Mouse (Mus musculus): ENCODE measurements around the gene Slc27a1. TPM values are rescaled to one million over a fixed set of nuclear protein-coding genes. Genes with fewer than 3 reads are reported as not detected.

The Slc27a1 gene
- polyA plus RNA-seq, 1 experiment = 16.4 TPM

DNA sequence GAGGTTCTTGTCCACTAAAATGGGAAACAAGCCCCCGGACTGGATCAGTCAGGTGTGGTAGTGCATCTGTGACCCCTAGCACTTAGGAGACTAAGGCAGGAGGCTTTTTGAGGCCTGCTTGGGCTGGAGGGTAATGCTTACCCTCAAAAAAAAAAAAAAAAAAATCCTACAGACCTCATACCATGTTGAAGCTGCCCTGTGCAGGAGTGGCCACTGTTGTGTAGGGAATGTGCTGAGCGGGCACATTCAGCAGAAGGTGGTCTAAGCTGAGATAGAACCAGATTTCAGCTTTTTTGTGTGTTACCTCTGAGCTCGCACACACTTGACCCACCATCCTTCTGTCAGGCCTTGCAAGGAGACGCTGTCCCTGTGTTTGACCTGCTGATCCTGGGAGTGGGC, 25.6 kb downstream of the Slc27a1 start:
- peaks cover 65% of the 10 kb centered on the region for H3K4me1 ChIP-seq
- H3K36me3 ChIP-seq (replicated peaks; ENCODE audit: low read length) = peaks cover 55% of the 10 kb centered on the region
- H3K27me3 ChIP-seq (replicated peaks) = no peaks in the 10 kb centered on the region
- H3K4me3 ChIP-seq (replicated peaks) = no peak overlapping the region
- no peaks in the 10 kb centered on the region for H3K9me3 ChIP-seq
- TF ChIP-seq GATA1 (IDR thresholded peaks at IDR 0.05; ENCODE audit: borderline replicate concordance, low read length) (no peak), FLI1 (IDR thresholded peaks at IDR 0.05; ENCODE audit: low read length) (no peak)

DNA sequence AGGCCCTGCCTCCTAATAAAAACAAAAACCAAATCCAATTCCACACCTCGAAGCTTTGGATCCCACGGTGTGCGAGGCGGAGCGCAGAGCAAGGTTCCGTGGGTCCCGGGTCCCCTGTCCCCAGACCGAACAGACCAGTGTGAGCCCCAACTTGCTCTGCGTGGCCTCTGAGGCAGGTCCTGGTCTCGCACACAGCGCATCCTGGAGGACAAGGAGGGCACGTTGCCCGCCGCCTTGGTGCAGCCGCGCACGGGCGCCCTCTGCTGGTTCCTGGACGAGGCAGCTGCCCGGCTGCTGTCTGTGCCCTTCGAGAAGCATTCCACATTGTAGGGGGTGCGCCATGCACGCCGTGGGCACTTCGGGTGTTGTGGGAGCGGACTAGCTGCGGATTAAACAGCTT, 27.2 kb downstream of the Slc27a1 start:
- Histone ChIP-seq H3K9me3 (no peaks in the 10 kb centered on the region), H3K4me1 (peaks cover 54% of the 10 kb centered on the region), H3K27me3 (replicated peaks) (no peaks in the 10 kb centered on the region), H3K4me3 (replicated peaks) (peak overlapping the region; percentile 69), H3K36me3 (replicated peaks; ENCODE audit: low read length) (peaks cover 71% of the 10 kb centered on the region)
- TF ChIP-seq FLI1 (IDR thresholded peaks at IDR 0.05; ENCODE audit: low read length) = no peak
- TF ChIP-seq GATA1 (IDR thresholded peaks at IDR 0.05; ENCODE audit: borderline replicate concordance, low read length) = no peak

DNA sequence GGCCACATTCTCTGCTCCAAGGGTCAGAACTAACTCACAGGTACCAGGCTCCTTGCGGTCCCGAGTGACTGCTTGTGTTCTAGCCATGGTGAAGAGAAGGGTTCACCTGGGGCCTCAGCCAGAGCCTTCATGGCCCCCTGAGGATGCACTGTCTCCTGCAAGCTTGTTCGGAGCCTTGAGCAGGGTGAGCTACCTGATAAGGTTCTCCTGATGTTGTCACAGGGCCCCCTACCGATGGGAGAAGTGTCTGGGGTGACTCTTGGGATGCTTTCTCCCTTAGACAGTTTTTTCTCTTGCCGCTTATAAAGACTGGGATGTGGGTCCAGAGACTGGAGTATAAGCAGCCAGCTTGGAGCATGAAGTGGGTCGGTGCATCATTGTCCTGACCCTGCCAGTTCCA, 27.7 kb downstream of the Slc27a1 start:
- Histone ChIP-seq H3K36me3 (replicated peaks; ENCODE audit: low read length) (peaks cover 72% of the 10 kb centered on the region), H3K4me1 (peaks cover 49% of the 10 kb centered on the region), H3K9me3 (no peaks in the 10 kb centered on the region), H3K27me3 (replicated peaks) (no peaks in the 10 kb centered on the region), H3K4me3 (replicated peaks) (no peak overlapping the region)
- TF ChIP-seq FLI1 (IDR thresholded peaks at IDR 0.05; ENCODE audit: low read length) (no peak), GATA1 (IDR thresholded peaks at IDR 0.05; ENCODE audit: borderline replicate concordance, low read length) (no peak)

DNA sequence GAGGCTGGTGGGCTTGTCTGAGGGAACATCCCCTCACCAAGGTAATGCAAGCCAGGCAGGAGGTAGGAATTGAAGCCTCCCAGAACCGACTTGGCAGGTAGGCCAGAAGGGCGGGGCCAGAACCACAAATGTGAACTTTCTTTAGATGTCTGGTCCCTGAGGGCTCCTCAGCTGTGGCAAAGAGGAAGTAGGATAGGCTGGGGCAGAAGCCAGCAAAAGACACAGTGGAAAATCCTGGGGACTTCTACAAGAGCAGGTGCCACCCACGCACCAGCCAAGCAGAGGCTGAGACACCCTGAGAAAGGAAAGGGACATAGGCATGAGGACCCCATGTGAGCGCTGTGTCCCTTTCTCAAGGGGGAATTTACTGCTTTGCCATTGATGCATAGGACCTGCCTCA, 28.1 kb downstream of the Slc27a1 start:
- H3K4me3 ChIP-seq (replicated peaks) = no peak overlapping the region
- no peaks in the 10 kb centered on the region for H3K27me3 ChIP-seq (replicated peaks)
- TF ChIP-seq GATA1 (IDR thresholded peaks at IDR 0.05; ENCODE audit: borderline replicate concordance, low read length) = no peak
- TF ChIP-seq FLI1 (IDR thresholded peaks at IDR 0.05; ENCODE audit: low read length) = no peak
- H3K36me3 ChIP-seq (replicated peaks; ENCODE audit: low read length) = peaks cover 73% of the 10 kb centered on the region
- H3K9me3 ChIP-seq = no peaks in the 10 kb centered on the region
- H3K4me1 ChIP-seq = peaks cover 46% of the 10 kb centered on the region

DNA sequence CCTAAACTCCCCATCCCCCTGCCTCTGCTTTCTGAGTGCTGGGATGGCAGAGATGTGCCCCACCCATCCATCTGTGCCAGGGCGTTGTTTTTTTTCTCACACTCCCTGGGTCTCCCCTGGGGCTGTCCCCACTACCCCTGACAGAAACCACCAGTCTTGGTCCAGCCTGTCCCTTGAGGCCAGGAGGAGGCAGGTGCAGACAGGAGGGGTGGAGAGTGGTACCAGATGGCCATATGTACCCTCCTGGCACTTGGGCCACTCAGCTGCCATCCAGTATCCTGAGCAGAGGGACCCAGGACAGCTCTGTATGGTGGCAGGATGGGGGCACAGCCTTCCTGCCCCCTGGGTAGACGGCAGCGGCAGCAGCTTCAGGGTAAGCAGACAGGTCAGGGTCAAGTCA, 28.8 kb downstream of the Slc27a1 start, which contains the start of gene Fam129c:
TSS of gene Fam129c (plus strand) at position 198 of the 400 bp plus-strand sequence.
- Histone ChIP-seq H3K36me3 (replicated peaks; ENCODE audit: low read length) (peaks cover 79% of the 10 kb centered on the region), H3K4me3 (replicated peaks) (no peak within 1 kb of the TSS), H3K4me1 (peaks cover 50% of the 10 kb centered on the region), H3K9me3 (no peaks in the 10 kb centered on the region), H3K27me3 (replicated peaks) (peaks cover 6% of the 10 kb centered on the region)
- TF ChIP-seq FLI1 (IDR thresholded peaks at IDR 0.05; ENCODE audit: low read length) (no peak), GATA1 (IDR thresholded peaks at IDR 0.05; ENCODE audit: borderline replicate concordance, low read length) (no peak)

DNA sequence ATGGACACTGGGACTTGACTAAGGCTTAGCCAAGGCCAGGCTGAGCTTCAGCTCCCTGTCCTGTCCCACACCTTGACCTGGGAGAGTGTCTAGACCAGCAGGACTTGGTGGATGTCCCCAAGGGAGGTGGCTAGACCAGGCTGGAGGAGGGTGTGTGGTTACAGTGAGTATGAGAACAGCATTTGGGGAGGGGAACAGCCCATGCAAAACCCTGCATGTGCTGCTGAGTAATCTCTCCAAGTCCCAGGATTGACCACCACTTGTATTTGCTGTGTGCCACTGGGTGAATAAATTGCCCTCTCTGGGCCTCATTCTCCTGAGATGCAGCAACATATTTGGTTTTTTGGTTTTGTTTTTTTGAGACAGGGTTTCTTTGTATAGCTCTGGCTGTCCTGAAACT, 29.7 kb downstream of the Slc27a1 start:
- no peak overlapping the region for H3K4me3 ChIP-seq (replicated peaks)
- no peaks in the 10 kb centered on the region for H3K9me3 ChIP-seq
- peaks cover 88% of the 10 kb centered on the region for H3K36me3 ChIP-seq (replicated peaks; ENCODE audit: low read length)
- H3K4me1 ChIP-seq = peaks cover 43% of the 10 kb centered on the region
- peaks cover 8% of the 10 kb centered on the region for H3K27me3 ChIP-seq (replicated peaks)
- TF ChIP-seq FLI1 (IDR thresholded peaks at IDR 0.05; ENCODE audit: low read length) (no peak), GATA1 (IDR thresholded peaks at IDR 0.05; ENCODE audit: borderline replicate concordance, low read length) (no peak)

DNA sequence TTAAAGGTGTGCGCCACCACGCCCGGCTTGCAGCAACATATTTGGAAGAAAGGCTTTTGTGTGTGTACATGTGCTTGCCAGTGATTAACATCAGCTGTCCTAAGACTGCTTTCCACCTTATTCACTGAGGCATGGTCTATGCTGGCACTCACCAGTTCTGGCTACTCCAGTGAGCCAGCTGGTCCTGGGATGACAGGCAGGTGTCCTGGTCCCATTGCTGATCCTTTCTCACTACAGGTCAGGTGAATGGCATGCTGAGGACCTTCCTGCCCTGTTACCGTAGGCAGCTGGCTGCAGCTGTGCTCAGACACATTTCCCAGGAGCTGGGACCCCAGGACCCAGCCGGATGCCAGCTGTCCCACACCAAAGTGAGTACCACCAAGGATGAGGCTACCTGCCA, 30.2 kb downstream of the Slc27a1 start:
- Histone ChIP-seq H3K9me3 (no peaks in the 10 kb centered on the region), H3K36me3 (replicated peaks; ENCODE audit: low read length) (peaks cover 88% of the 10 kb centered on the region), H3K4me3 (replicated peaks) (no peak overlapping the region), H3K4me1 (peaks cover 39% of the 10 kb centered on the region), H3K27me3 (replicated peaks) (peaks cover 8% of the 10 kb centered on the region)
- no peak for TF ChIP-seq GATA1 (IDR thresholded peaks at IDR 0.05; ENCODE audit: borderline replicate concordance, low read length)
- no peak for TF ChIP-seq FLI1 (IDR thresholded peaks at IDR 0.05; ENCODE audit: low read length)

DNA sequence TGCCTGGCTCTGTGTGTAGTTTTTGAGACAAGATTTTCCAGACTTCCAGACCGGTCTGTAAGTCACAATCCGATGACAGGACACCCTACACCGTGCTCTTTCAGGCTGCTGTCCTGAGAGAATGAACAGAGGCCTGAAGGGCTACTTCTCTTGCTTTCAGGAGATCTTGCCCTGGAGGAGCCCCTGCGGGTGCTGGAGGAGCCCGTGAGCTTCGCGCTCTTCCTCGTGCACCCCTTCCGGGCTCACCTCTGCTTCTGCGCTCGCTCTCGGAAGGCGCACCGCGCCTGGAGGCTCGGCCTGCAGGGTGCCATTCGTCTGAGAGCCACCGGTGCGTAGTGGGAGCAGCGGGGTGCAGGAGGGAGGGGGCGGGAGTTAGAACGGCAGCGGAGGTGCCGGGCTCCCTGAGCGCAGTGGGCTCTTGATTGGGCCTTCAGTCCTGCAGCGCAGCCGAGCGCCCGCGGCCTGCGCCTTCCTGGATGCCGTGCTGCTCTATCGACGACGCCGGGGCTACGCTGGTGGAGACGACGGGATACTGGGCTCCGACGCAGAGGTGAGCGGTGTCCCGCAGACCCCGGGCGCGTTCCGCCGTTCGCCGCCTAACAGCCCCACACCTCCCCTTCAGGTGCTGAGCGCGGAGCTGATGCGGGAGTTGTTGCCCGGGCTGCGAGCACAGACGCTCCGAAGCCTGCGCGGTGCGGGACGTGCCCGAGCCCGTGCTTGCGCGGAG, 33.4 kb downstream of the Slc27a1 start:
- TF ChIP-seq FLI1 (IDR thresholded peaks at IDR 0.05; ENCODE audit: low read length) (no peak), GATA1 (IDR thresholded peaks at IDR 0.05; ENCODE audit: borderline replicate concordance, low read length) (no peak)
- Histone ChIP-seq H3K4me3 (replicated peaks) (peak overlapping the region; percentile 23), H3K4me1 (peaks cover 8% of the 10 kb centered on the region; the same call in 1 of the 2 replicates), H3K9me3 (no peaks in the 10 kb centered on the region), H3K27me3 (replicated peaks) (peaks cover 8% of the 10 kb centered on the region), H3K36me3 (replicated peaks; ENCODE audit: low read length) (peaks cover 89% of the 10 kb centered on the region)

DNA sequence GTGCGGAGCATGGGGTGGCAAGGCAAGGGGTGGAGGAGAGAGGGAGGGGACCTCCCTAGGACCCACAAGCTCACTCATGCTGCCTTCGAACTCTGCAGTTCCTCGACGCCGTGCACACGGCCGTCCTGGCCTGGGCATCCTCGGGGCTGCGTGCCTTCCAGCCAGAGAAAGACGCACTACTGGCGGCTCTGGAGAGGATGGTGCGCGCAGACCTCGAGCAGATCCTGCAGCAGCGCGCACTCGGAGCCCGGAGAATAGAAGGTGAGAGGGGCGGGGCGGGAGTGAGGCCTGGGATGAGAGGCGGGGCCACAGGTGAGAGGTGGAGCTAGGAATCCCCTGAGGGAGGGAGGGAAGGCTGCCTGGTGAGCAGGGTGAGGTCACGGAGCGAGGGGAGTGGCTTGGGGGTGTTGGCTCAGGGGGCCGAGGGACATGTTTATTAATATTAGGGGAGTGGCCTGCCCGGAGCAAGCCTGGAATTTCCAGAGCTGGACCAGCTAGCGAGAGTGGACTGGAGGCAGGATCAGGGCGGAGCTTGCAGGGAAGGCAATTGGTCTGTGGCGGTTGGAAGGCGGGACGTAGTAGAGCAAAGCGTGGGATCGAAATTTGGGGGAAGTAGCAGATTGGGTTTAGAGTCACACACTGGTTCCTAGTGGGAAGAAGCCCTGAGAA, 34.1 kb downstream of the Slc27a1 start:
- H3K4me1 ChIP-seq = peaks cover 7% of the 10 kb centered on the region; the same call in 1 of the 2 replicates
- H3K9me3 ChIP-seq = no peaks in the 10 kb centered on the region
- TF ChIP-seq GATA1 (IDR thresholded peaks at IDR 0.05; ENCODE audit: borderline replicate concordance, low read length) (no peak), FLI1 (IDR thresholded peaks at IDR 0.05; ENCODE audit: low read length) (no peak)
- H3K27me3 ChIP-seq (replicated peaks) = peaks cover 8% of the 10 kb centered on the region
- peak overlapping the region; percentile 23 for H3K4me3 ChIP-seq (replicated peaks)
- H3K36me3 ChIP-seq (replicated peaks; ENCODE audit: low read length) = peaks cover 87% of the 10 kb centered on the region

DNA sequence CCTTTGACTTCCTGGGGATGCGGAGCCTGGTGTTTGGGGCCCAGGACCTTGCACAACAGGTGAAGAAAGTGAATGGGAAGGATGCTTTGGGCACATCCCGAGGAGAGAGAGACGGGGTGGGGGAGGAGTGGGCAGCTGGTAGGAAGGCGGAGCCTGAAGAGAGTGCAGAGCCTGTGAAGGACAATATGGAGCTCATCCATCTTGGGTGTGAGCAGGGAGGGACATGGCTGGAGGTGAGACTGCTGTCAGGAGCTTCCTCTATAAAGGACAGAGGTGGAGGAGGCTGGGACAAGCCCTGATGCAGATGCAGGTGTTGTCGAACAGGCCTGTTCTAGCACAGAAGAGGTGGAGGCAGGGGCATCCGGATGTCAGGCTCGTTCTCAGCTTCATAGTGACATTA, 35.3 kb downstream of the Slc27a1 start:
- peaks cover 81% of the 10 kb centered on the region for H3K36me3 ChIP-seq (replicated peaks; ENCODE audit: low read length)
- TF ChIP-seq GATA1 (IDR thresholded peaks at IDR 0.05; ENCODE audit: borderline replicate concordance, low read length) (no peak), FLI1 (IDR thresholded peaks at IDR 0.05; ENCODE audit: low read length) (no peak)
- H3K4me3 ChIP-seq (replicated peaks) = no peak overlapping the region
- H3K27me3 ChIP-seq (replicated peaks) = peaks cover 8% of the 10 kb centered on the region
- H3K9me3 ChIP-seq = no peaks in the 10 kb centered on the region
- H3K4me1 ChIP-seq = peaks cover 10% of the 10 kb centered on the region

Data from megakaryocyte, embryonic 14.5 days (primary cell).